Mouse (Mus musculus): ENCODE results near the gene Mcm10. TPM values are rescaled to one million over a fixed set of nuclear protein-coding genes. Genes with fewer than 3 reads are reported as not detected.
"Not testable (repeated sequence)": the region's sequence is repeated elsewhere in the genome, so short reads cannot be mapped to it uniquely, and the experiment has no call there.

The Mcm10 gene
- polyA plus RNA-seq, 1 experiment: not detected

- Histone ChIP-seq H3K4me3 (ENCODE audit: insufficient read depth, low read depth, low read length) (no peak within 1 kb of the TSS), H3K27ac (ENCODE audit: insufficient read depth, low read depth, low read length) (no peak within 1 kb of the TSS), H3K4me1 (ENCODE audit: control insufficient read depth, insufficient read depth, low read length) (no peaks in the 10 kb centered on the region)
- TF ChIP-seq POLR2A (IDR thresholded peaks at IDR 0.05; ENCODE audit: insufficient read depth, low read depth, low read length) (no peak), CTCF (IDR thresholded peaks at IDR 0.05; ENCODE audit: insufficient read depth, low read depth, low read length) (no peak)
- WGBS: 51% methylated on average over 5 of the region's 5 CpGs
These were observed 36.8 kb downstream of the Mcm10 start, which contains the start of gene Ucma for GRCm38 (mm10) chr2:4975807-4976206. Gene Ucma, plus strand, starts transcription at chr2:4976122.

DNA sequence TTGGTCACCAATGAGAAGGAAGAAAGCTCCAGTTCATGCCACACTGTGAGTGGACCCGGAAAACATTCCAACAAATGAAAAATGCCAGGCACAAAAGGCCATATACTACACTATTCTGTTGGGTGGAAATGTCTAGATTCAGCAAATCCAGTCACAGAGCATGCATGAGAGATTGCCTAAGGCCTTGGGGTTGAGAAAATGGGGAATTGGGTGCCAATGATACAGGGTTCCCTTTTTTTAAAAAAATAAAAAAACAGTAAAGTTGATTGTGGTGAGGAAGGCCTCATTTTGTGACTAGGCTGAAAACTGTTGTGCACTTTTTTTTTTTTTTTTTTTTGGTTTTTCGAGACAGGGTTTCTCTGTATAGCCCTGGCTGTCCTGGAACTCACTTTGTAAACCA, 43.5 kb downstream of the Mcm10 start:
- 62% methylated on average over 2 of the region's 2 CpGs for WGBS
- Histone ChIP-seq H3K4me3 (ENCODE audit: insufficient read depth, low read depth, low read length) (no peak overlapping the region), H3K4me1 (ENCODE audit: control insufficient read depth, insufficient read depth, low read length) (no peaks in the 10 kb centered on the region), H3K27ac (ENCODE audit: insufficient read depth, low read depth, low read length) (no peak overlapping the region)
- TF ChIP-seq POLR2A (IDR thresholded peaks at IDR 0.05; ENCODE audit: insufficient read depth, low read depth, low read length): no peak
- no peak for TF ChIP-seq CTCF (IDR thresholded peaks at IDR 0.05; ENCODE audit: insufficient read depth, low read depth, low read length)

DNA sequence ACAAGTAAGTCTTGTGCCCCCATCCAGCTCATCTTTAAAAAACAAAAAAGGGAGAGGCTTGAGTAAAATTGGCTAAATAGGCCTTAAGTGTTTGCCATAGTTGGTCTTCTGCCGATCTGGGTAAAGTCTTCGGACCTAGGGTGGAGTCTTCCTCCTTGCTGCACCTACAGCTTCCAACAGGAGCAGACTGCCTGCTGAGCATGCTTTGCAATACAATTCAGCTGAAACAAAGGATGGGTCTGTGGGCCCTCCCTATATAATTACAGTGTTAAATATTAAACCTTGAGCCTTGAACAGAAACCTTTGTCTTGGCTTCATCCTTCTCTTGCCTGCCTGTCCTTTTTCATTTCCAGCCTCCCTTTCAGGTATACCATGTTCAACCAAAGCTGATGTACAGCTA, 44.8 kb downstream of the Mcm10 start:
- 96% methylated on average over 2 of the region's 2 CpGs for WGBS
- H3K27ac ChIP-seq (ENCODE audit: insufficient read depth, low read depth, low read length): no peak overlapping the region

GRCm38 (mm10) chr2:4958039-4958438, 54.6 kb downstream of the Mcm10 start:
- TF ChIP-seq POLR2A (IDR thresholded peaks at IDR 0.05; ENCODE audit: insufficient read depth, low read depth, low read length): no peak
- no peak for TF ChIP-seq CTCF (IDR thresholded peaks at IDR 0.05; ENCODE audit: insufficient read depth, low read depth, low read length)
- 75% methylated on average over 12 of the region's 12 CpGs for WGBS

More for the DNA sequence above, 44.8 kb downstream of the Mcm10 start:
- no peaks in the 10 kb centered on the region for H3K4me1 ChIP-seq (ENCODE audit: control insufficient read depth, insufficient read depth, low read length)
- TF ChIP-seq POLR2A (IDR thresholded peaks at IDR 0.05; ENCODE audit: insufficient read depth, low read depth, low read length): no peak
- no peak for TF ChIP-seq CTCF (IDR thresholded peaks at IDR 0.05; ENCODE audit: insufficient read depth, low read depth, low read length)
- H3K4me3 ChIP-seq (ENCODE audit: insufficient read depth, low read depth, low read length): no peak overlapping the region

DNA sequence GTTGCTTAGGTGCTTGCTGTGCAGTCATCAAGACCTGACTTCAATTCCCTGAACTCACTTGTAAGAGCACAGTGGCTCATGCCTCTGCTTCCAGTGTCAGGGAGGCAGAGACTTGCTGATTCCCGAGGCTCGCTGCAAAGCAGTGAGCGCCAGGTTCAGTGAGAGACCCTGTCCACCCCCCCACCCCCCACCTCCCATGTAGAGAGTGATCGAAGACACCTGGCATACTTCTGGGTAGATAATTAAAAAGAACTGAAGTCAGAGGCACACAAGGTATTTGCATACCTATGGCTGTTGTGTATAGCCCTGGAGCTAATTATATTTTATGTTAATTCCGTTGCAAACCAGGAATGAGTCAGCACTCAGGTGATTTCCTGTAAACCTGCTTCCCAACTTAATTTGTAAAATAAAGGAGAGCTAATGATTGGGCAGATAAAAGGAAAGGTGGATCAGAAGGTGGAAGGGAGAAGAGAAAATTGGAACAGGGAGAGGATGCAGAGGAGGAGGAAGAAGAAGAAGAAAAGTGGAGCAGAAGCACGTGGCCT, 58.3 kb downstream of the Mcm10 start:
- TF ChIP-seq POLR2A (IDR thresholded peaks at IDR 0.05; ENCODE audit: insufficient read depth, low read depth, low read length) (no peak), CTCF (IDR thresholded peaks at IDR 0.05; ENCODE audit: insufficient read depth, low read depth, low read length) (no peak)
- Histone ChIP-seq H3K4me1 (ENCODE audit: control insufficient read depth, insufficient read depth, low read length) (no peaks in the 10 kb centered on the region), H3K4me3 (ENCODE audit: insufficient read depth, low read depth, low read length) (no peak overlapping the region), H3K27ac (ENCODE audit: insufficient read depth, low read depth, low read length) (no peak overlapping the region)
- 79% methylated on average over 6 of the region's 6 CpGs for WGBS

More at GRCm38 (mm10) chr2:4958039-4958438, 54.6 kb downstream of the Mcm10 start:
- no peaks in the 10 kb centered on the region for H3K4me1 ChIP-seq (ENCODE audit: control insufficient read depth, insufficient read depth, low read length)
- no peak overlapping the region for H3K4me3 ChIP-seq (ENCODE audit: insufficient read depth, low read depth, low read length)
- no peak overlapping the region for H3K27ac ChIP-seq (ENCODE audit: insufficient read depth, low read depth, low read length)

- Histone ChIP-seq H3K4me1 (ENCODE audit: control insufficient read depth, insufficient read depth, low read length) (no peaks in the 10 kb centered on the region), H3K4me3 (ENCODE audit: insufficient read depth, low read depth, low read length) (no peak overlapping the region), H3K27ac (ENCODE audit: insufficient read depth, low read depth, low read length) (no peak overlapping the region)
- WGBS: 92% methylated on average over 2 of the region's 2 CpGs
- TF ChIP-seq CTCF (IDR thresholded peaks at IDR 0.05; ENCODE audit: insufficient read depth, low read depth, low read length) (no peak), POLR2A (IDR thresholded peaks at IDR 0.05; ENCODE audit: insufficient read depth, low read depth, low read length) (no peak)
These were observed 61.6 kb downstream of the Mcm10 start for GRCm38 (mm10) chr2:4950986-4951385.

- H3K4me1 ChIP-seq (ENCODE audit: control insufficient read depth, insufficient read depth, low read length); H3K4me3 ChIP-seq (ENCODE audit: insufficient read depth, low read depth, low read length); H3K27ac ChIP-seq (ENCODE audit: insufficient read depth, low read depth, low read length): not testable (repeated sequence)
- 79% methylated on average over 6 of the region's 8 CpGs for WGBS
These were observed 62.9 kb downstream of the Mcm10 start for GRCm38 (mm10) chr2:4949691-4950090.

GRCm38 (mm10) chr2:4940861-4941260, 71.7 kb downstream of the Mcm10 start:
- Histone ChIP-seq H3K27ac (ENCODE audit: insufficient read depth, low read depth, low read length) (no peak overlapping the region), H3K4me3 (ENCODE audit: insufficient read depth, low read depth, low read length) (no peak overlapping the region), H3K4me1 (ENCODE audit: control insufficient read depth, insufficient read depth, low read length) (no peaks in the 10 kb centered on the region)
- WGBS: 89% methylated on average over 11 of the region's 11 CpGs
- TF ChIP-seq POLR2A (IDR thresholded peaks at IDR 0.05; ENCODE audit: insufficient read depth, low read depth, low read length) (no peak), CTCF (IDR thresholded peaks at IDR 0.05; ENCODE audit: insufficient read depth, low read depth, low read length) (no peak)

Other genes with a start within 250 kb of the Mcm10 start
- not detected in 2 replicates for gene Sephs1, start 131.2 kb downstream of the Mcm10 start, polyA plus RNA-seq (2012; ENCODE audit: insufficient read depth, insufficient read length, low replicate concordance, missing spikeins)
- gene Phyh, start 93.8 kb downstream of the Mcm10 start, polyA plus RNA-seq (2012; ENCODE audit: insufficient read depth, insufficient read length, low replicate concordance, missing spikeins): not detected in 2 replicates
- gene Ucma, start 36.7 kb downstream of the Mcm10 start, polyA plus RNA-seq (2012; ENCODE audit: insufficient read depth, insufficient read length, low replicate concordance, missing spikeins): not detected in 2 replicates
- not detected in 2 replicates for gene Optn, start 51.3 kb upstream of the Mcm10 start, polyA plus RNA-seq (2012; ENCODE audit: insufficient read depth, insufficient read length, low replicate concordance, missing spikeins)
- not detected in 2 replicates for gene Ccdc3, start 125.0 kb upstream of the Mcm10 start, polyA plus RNA-seq (2012; ENCODE audit: insufficient read depth, insufficient read length, low replicate concordance, missing spikeins)